Mouse (Mus musculus) thymus, postnatal 0 days (tissue): ENCODE measurements at regions not wholly inside any gene's neighbourhood (a gene's known extent, or its start where the extent isn't known, plus 50 kb on each side); places are given as distances from the start of the nearest gene placed in this dataset.

Experiments used
- DNase-seq: peaks from one replicate; pipeline ENCODE4 v3.0.0-alpha.2; 2015; ENCODE audit warnings: low spot score

DNA sequence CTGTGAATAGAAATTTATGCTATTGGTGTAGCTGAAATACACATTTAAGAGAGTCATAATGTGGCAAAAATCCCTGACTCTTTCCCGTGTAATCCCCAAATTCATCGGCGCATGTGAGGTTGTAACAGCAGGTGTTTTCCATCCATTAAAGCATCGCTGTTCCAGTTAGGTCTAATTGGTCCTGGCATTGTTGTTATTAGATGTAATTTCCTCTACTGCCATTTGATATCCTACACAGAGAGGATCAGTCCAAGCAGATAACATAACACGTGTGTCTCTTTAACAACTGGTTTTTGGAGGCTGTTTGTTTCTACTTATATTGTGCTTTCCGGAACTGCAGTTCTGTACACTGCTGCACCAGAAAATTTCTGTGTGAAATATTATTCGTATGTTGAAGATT is 101.8 kb downstream of the Vgll3 start:
- no peak for DNase-seq

DNA sequence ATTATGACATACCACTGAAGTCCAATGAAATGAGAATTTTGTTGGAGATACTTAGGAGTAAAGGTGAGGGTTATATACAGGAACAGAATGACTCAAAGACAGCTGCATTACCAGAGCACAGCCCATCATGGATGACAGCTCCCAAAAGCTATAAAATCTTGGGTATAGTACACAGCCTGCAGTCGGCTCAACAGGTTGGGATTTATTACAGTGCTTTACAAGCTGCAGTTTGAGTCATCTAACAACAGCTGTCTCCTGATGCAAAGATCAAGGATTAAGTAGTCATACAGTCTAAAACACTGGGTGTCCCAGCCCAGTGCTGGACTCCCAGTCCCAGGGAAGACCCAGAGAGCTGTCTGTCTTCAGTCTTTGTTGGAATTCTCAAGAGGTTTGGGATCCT is 110.9 kb downstream of the Vgll3 start:
- no peak for DNase-seq

DNA sequence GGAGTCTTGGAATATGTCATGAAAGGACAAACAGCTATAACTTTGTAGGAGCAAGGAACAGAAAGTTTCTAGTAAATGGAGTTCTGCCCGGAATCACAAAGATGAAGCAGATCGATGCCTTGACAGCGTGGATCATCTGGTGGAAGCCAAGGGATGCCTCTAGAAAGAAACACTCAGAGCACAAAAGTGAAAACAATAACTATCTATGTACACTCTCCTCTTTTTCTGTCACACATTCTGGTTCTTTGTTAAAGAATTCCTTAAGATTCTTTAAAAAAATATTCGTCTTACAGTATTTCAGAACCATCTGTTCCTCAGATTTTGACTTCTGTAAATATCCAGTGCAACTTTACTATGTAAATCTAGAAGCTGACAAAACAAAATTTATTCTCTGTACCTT is 148.8 kb downstream of the Vgll3 start:
- DNase-seq, result no peak

DNA sequence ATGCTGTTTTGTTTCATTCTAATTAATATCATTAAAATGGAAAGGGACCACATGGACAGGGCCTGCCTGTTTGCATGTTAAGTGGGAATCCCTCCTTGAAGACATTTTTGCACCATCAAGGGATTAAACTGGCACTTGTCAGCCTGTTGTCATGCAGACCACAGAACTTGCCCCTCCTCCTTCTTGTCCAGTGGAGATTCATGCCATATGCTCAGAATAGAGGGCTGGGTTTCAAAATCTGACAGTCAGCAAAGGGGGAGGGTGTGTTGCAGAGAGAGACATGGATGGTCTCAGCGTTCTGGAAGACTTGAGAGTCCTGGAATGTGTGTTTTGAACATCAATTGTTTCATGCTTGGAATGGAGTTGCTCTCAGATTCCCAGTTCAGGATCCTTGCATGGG is 149.2 kb downstream of the Vgll3 start:
- no peak for DNase-seq

DNA sequence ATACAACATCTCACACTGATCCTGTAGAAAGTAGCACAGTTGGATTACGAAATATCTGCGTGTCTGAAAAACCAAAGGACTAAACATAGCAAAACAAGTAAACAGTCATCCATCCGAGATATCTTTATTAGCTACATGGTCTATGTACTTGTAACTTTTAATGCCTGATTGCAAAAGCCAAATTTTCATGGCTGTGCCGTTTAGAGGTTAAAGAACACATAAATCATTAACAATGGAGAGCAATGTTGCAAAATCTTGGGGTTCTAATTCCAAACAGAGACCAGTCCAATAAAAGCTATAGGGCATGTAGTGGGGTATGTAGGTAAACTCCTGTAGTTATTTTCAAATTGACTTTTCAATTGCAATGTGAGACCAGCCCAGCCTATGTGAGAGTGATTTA is 162.0 kb downstream of the Vgll3 start:
- DNase-seq, result no peak

DNA sequence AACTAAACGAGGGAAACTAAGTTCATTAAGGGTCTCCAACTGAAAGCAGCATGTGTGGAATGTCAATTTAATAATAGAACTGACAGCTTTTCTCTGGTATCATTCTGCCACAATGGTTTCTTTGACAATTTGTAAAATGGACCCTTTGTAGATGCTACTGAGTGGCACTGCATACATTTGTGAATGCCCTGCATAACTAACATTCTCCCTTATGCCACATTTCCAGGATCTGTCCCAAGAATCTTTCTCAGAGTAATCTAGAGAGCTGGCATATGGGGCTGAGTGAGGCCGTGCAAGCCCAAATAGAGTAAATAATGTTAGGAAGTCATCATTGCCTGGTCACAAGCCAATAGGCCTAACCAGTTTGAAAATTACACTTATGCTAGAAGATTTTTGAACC is 172.1 kb downstream of the Vgll3 start:
- no peak for DNase-seq

DNA sequence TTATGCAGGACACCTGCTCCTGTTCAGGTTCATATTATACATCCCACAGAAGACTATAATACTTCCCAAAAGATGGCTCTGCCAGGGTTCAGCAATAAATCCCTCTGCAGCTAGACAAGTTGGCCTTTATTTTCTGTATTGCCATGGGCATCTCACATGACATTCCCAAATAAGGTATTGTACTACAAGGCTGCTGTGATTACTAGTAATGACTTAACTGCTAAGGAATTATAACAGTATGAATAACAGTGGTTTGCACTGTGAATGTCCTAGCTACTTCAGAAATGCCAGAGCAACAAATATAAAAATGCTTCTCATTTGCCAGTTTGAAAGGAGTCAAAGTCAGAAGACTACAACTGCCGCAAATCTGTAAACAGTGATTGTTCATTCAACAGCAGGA is 184.3 kb downstream of the Vgll3 start:
- no peak for DNase-seq

DNA sequence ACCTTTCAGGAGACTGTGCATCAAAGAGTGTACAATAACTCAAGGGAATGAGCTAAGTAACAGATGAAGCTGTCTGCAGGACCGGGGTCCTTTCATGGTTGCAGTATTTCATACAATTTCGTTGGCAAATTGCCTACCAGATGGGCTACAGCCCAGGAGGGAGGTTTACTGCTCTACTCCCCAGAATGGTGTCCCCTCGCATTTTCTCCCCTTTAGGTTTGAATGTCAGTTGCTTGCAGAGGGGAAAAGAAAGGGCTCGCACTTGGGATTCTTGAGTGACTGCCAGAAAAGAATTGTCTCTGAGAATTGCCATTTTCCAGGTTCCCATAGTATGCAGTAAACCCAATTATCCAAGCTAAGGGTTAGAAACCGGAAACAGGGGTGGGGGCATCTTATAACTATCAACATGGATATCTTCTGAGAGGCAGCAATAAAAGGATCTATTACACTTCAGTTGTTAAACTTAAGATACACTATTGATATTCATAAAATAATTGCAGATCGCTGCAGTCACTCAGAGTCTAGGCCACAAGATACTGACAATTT is 185.7 kb downstream of the Vgll3 start:
- no peak for DNase-seq

DNA sequence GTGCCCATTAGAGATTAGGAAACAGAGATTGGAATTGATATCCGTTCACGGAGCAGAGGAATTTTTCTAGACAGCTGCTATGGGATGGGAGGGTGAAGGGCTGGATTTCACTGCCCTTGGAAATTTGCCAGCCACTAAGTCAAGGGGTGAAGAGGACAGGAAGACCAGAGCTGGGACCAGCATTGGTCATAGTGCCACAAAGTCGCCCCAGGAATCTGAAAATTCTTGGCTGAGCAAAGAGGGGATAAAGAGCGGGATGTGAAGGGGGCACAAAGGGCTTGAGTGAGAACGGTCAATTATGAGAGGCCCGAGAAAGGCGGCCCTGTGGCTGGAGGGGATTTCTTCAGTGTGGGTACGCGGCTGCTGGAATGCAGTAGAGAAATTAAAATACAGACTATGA is 189.6 kb downstream of the Vgll3 start:
- DNase-seq, result no peak

DNA sequence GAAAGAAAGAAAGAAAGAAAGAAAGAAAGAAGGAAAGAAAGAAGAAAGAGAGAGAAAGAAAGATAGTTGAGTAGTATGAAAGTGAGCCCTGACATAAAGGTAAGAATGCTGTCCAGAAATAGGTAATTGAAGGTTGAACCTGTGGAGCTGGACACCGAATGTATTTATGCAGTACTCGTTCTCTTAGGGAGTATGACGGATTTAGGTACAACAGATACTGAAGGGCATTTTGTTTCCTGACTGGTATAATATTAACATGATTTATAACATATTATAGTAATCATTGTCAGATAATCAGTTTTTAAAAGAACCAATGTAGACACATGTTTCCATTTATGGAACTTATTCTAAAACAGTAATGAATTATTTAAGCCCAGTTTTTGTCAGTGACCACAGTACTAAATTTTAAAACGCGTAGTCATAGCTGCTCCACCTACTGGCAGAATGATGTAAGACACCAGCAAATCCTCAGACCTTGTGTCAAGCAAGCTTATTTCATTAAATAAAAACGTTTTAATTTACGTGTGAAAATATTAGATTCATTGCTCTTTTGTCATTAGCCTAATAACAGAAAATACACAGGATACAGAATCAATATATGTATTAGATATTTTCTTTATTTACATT is 191.0 kb downstream of the Vgll3 start:
- peak; percentile 15 for DNase-seq

DNA sequence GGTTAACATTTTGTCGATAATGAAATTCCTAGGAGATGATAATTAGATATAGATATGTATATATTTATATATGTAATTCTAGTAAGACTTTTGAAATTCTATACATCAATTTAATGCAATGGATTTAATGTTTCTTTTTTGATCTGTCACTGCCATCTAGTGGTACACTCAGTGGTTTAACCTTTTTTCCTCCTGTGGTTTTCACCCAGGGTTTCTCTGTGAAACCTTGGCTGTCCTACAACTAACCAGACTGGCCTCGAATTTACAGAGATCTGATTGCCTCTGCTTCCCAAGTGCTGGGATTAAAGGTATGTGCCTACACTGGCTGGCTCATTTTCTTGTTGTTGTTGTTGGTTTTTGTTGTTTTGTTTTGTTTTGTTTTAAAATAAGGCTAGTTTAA is 198.6 kb downstream of the Vgll3 start:
- no peak for DNase-seq

DNA sequence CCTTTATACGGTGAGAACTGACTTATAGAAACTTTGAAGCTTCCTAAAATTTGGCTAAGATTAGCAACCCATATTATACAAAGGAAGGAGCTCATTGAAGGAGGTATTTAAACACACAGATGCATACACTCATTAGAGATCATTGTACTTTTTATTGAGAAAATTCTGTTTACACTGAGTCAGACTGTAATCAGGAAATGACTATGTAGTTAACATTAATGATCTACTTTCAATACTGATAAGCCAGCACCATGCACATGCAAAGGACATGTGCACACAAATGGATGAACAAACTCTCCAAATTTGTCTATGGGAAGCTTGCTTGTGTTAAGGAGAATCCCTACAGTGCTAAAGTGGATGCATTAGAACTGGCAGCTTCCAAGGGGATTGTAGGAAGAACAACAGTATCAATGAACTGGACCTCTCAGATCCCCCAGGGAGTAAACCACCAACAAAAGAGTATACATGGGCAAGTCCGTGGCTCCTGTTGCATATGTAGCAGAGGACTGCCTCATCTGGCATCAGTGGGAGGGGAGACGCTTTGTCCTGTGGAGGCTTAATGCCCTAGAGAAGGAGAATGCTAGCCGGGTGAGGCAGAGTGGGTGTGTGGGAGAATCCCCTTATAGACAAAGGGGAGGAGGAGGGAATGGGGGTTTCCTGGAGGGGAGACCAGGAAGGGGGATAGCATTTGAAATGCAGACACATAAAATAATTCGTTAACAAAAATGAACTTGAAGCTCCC is 200.0 kb downstream of the Vgll3 start:
- no peak for DNase-seq

DNA sequence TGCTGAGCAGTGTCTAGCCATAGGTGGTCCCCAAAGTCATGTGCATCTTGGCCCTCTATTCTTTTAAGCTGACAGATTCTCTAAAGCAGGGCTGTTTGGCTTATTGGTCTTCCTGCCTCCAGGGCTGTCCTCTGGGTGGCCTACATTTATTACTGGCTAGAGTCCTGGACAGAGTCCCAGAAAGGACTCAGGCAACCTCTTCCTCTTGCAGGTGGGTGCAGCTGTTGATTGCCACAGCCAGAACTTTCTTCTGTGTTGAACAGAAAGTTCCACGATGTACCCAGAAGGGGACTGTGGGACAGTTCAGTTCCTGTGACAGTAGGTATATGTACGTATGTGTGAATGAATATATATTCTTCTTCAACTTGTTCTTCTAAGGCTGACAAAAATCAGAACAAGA is 202.0 kb downstream of the Vgll3 start:
- no peak for DNase-seq

DNA sequence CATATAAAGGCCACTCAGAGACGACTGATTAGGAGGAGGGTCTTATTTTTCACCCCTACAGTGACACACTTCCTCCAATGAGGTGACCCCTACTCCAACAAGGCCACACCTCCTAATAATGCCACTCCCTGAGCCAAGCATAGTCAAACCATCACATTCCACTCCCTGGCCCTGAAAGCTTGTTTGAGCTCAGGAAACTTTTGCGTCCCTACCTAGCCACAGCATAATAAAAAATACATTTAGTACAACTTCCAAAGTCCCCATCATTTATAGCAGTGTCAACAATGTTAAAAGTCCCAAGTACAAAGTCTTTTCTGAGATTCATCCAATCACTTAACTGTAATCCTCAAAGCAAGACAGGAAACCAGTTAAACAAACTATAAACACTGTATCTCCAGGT is 208.3 kb downstream of the Vgll3 start:
- DNase-seq, result no peak
